Mouse (Mus musculus) lung, adult 2 months (tissue): ENCODE measurements at regions not wholly inside any gene's neighbourhood (a gene's known extent, or its start where the extent isn't known, plus 50 kb on each side); places are given as distances from the start of the nearest gene placed in this dataset.

Experiments used
- CTCF ChIP-seq: fragments of 200-500 bp; IDR thresholded peaks from 2 replicates; pipeline ENCODE4 v1.5.1; 2011; ENCODE audit warnings: mild to moderate bottlenecking, low read length, control low read depth; ENCODE audit not compliant: insufficient read depth
- POLR2A ChIP-seq: fragments of 200-500 bp; IDR thresholded peaks from 2 replicates; pipeline ENCODE4 v1.6.1; 2011; ENCODE audit warnings: low read depth, mild to moderate bottlenecking, control low read depth, low read length, borderline replicate concordance; ENCODE audit errors: extremely low read depth

DNA sequence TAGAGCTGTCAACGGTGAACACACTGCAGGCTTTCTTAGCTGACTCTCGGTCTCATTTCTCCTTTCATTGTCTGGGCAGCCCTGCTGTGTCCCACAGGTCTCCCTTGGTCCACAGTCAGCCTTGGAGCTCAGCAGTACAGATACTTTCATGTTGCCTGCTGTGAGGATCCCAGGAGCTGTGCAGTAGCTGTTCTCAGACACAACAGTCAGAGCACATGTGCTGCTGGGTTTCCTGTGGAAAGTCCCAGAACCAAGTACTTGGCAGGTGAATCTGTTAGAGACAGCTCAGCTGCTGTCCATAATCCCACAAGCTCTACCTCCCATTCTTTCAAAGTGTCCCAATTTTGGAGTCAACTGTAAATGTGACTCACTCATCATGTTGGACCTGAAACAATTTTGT lies 321.3 kb upstream of the Adamts16 start:
- TF ChIP-seq CTCF (no peak), POLR2A (no peak)
